Mouse (Mus musculus) kidney, adult 8-10 months (tissue): Measurements from ENCODE around the gene Klf1.
A peak's percentile ranks its signal among the peaks of the same experiment; 100 is the strongest.

ENCODE experiments used
- DNase-seq, 2 experiments: peaks; one replicate each; pipeline ENCODE4 v3.0.0; 2022

Klf1 gene

DNA sequence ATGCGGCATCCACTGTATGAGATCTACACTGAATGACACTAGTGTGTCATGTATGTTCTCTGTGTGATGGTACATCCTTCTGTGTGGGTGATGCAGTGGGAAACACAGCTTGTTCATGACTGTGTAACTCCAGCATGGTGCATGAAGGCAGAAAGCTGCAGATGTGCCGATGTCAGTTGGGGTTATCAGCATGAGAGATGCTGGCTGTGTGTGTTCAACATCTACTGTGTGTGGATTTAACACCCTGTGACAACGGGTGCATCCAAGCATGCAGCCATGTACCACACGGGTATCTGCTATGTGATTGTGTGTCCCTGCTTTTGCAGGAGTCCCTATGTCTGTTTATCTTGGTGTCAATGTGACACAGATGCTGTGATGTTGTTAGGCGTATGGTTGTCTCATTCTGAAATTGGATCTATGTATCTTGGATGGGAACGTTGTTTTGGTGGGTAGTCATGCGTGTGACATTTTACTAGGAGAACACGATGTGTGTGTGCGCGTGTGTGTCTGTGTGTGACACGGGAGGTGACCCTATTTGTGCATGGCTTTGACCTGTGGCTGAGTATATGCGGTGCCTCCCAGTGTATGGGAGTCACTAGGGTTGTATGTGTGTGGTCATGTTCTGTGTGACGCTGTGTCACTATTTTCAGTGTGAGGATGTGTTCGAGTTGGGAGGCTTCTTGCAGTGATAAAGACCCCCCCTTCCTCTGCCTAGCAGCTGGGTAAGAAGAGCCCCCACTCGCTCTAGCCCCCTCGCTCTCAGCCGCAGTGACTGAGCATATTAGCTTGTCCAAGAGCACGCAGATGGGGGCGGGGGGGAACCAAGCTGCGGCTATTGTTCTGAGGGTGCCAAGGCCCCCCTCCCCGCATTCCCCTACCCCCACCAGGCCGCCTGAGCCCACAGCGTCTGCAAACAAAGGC, 34.6 kb downstream of the Klf1 start:
- DNase-seq = no peak

DNA sequence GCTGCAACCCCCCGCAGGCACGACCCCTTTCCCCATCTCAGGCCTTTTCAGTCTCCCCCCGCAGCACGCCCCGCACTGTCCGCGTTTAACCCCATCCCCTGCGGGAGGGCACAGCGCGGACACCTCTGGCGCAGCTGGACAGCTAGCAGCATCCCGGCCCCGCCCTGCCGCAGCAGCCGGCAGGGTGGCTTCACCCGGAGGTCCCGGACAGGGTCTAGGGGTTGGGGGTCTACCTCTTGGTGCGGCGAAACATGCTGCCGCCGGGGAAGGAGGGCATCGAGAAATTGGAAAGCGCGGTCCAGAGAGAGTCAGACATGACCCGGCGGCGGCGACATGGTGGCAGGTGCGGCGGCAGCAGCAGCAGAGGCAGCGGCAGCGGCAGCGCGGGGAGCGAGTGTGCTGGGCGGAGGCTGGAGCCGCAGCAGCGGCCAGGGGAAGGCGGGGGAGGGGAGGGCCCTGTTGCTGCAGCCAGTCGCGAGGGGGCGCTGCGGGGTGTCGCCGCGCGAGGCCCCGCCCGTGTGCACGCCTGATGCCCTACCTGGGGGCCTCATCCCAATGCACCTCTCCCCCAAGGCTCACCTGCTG, 35.3 kb downstream of the Klf1 start, which contains the start of gene Mast1:
Gene Mast1, minus strand, starts transcription at position 398 of the 585 bp plus-strand sequence.
- peak in 1 of 2 experiments; percentile 35 for DNase-seq

DNA sequence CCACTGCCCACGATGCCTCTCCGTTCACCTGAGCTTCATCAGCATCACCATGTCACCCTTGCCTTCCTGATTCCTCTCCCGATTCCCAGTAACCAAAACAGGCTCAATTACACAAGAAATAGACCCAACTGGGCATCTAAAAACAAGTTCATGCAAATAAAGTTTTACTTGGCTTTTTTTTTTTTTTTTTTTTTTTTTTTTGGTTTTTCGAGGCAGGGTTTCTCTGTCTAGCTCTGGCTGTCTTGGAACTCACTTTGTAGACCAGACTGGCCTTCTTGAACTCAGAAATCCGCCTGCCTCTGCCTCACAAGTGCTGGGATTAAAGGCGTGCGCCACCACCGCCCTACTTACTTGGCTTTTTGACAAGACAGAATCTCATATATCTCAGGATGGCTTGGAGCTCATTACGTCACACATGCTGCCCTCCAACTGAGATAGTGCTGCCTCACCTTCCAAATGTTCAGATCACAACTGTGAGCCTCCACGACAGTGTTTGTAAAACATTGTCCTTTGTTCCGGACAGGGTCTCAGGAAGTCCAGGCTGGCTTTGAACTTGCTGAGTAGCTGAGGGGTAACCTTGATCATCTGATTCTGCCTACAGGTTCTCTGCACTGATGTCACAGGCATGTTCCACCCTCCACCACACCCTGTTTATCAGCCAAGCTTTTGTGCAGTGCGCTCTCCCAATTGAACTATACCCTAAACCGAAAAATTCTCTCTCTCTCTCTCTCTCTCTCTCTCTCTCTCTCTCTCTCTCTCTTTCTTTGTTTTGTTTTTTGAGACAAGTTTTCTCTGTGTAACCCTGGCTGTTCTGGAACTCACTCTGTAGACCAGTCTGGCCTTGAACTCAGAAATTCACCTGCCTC, 36.1 kb downstream of the Klf1 start:
- DNase-seq = no peak

DNA sequence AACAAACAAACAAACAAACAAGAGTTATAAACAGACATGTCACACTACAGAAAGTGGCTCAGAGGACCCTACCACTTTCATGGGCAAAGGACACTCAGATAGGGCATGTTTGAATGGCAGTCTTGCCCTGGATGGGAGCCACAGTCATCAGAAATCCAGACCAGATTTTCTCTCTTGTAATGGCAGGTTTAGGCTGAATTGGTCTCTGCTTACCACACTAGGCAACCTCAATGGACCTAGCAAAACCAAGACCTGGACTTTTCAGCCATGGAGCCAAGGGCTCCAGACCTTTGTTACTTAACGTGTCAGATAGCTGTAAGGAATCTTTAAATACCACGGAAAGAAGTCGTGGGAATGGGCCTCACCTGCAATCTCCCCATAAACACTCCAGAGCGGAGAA, 42.0 kb downstream of the Klf1 start:
- DNase-seq = no peak

DNA sequence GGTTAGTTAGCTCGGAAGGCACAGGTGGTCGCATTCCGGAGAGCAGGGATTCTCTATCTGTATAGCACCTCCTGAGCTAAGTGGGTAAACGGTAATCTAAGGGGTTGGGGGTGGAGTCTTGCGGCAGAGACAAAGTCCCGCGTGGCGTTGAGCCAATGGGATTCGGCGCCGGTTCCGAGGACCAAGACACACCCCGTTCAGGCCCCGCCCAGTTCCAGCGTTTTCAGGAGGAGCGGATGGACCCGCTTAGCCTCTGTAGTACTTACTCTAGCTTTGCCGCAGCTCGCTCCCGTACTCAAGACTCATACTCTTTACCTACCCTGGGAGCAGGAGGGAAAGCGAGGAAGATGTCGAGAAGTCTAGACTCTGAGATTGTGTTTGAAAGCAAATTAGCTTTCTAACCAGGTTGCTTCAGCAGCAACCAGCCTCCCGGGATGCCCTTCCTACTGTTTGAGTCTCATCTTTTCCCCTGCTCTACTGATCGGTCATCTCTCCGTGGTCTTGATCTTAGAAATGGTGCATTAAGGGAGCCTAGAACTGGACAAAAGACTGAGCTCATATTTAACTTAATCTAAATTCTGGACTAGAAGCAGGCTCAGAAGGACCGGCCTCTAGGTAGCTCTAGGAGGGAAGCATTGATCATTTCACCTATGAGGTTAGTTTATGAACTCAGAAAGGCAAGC, 42.9 kb downstream of the Klf1 start:
- peak in 1 of 2 experiments; percentile 28 for DNase-seq

DNA sequence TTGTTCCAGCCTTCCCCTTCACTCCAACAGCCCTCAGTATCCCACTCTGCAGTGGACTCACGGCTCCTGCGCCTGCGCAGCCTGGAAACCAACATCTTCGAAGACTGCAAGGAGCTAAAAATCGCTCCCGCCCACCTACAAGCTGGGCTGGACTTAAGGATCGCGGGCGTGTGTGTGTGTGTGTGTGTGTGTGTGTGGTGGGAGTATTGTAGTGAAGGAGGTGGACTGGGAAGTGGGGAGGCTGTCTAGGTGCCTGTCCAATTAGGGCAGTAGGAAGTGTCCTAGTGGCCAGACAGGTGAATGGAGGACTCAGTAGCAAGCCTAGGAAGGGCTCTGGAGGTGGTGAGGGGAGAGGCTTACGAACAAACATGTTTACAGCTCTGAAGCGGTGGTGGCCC, 43.5 kb downstream of the Klf1 start:
- DNase-seq = no peak

DNA sequence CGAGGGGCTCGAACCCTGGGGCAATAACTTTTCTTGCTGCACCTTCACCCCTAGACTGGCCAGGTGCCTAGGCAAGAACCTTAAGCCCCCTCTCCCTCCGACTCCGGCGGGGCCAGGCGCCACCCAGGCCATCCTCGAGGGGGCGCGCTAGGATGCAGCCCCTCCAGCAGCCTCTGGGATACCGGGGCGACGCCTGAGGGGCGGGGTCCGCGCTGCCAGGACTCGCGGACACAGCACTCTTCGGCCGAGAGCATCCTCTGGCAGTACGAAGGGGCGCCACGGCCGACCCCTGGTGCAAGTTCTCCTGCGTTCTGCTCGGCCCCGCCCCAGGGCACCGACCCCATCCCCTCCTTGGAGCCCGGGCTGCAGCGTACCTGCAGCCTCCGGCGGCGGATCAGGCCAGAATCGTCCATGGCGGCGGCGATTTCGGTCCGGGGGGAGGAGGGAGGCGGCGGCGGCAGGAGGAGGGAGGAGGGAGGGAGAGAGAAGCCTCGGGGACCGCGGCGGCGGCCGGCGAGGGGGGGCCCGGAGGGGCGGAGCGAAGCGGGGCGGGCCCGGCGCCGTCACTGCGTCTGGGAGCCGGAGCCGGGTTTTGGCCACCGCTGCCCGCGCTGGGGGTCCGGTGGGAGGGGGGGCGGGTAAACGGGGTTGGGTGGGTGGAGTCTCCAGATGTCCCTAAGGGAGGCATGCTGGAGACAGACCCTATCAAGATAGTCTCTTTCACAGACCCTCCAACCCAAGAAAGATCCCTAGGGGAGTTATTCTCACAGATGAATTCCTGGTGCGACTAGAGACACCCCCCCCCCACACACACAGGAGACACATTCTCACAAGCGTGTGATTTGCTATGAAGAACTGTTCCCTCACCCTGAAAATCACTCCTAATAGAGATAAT, 44.2 kb downstream of the Klf1 start:
- no peak for DNase-seq

DNA sequence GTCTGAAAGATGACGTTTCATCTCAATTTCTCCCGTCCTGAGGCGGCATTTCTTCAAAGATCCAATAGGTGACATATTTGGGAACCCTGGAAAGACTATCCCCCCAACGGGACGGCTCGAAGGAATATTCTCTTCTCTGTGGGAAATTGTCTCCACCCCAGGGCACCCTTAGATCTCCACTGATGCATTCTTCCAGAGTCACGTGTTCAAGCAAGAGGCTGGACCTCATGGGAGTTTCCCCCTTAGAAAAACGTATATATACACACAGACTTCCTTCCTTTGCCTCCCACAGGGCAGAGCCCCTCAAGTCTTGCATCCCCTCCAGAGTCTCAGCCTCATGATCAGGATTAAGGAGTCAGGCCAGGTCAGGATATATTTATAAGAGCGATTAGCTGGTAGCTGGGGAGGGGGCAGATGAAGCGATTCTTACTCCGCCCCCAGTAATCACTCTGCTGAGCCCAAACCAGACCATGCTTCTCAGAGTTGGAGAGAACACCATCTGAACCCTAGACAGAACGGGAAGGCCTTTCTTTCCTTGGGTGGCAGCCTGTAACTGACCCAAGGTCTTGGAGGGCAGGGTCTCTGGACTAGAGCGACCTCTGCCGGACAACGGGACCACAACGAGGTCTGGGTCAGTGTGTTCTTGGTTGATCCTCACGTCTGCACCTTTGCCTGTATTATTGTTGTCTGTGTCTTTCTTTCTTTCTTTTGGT, 45.0 kb downstream of the Klf1 start, which contains the start of gene Rtbdn:
Gene Rtbdn, plus strand, starts transcription at position 464 of the 713 bp plus-strand sequence.
- no peak for DNase-seq

DNA sequence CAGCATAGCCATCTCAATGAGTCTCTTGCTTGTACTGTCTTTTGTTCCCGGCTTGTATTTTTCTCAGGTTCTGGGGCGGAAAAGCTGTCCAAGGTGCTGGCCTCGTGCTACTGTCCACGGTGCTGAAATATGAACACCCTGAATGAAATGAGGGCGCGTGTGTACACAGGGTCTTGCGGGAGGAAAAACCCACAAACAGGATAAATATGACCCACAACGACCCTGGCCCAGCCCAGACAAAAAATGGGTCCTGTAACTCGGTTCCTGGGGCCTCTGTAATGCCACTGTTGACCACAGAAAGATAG, 45.5 kb downstream of the Klf1 start:
- peak in 1 of 2 experiments; percentile 54 for DNase-seq

DNA sequence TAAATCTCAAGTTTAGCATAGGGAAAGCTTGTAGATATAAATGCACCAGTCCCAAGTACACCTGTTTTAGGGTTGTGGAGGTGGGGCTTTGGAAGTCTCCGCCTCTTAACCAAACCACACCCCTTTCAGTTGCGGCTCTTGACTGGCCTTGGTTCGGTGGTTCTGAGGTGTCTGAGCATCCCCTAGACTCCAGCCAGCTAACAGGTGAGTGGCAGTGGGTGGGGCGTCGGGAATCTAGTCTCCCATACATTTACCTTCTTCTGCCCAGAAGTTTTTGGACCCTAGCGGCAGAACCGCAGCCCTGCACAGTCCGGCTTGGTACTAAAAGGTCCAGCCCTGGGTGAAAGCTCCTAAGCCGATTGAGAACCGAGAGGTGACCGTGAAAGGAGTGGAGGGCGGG, 48.0 kb downstream of the Klf1 start:
- no peak for DNase-seq

DNA sequence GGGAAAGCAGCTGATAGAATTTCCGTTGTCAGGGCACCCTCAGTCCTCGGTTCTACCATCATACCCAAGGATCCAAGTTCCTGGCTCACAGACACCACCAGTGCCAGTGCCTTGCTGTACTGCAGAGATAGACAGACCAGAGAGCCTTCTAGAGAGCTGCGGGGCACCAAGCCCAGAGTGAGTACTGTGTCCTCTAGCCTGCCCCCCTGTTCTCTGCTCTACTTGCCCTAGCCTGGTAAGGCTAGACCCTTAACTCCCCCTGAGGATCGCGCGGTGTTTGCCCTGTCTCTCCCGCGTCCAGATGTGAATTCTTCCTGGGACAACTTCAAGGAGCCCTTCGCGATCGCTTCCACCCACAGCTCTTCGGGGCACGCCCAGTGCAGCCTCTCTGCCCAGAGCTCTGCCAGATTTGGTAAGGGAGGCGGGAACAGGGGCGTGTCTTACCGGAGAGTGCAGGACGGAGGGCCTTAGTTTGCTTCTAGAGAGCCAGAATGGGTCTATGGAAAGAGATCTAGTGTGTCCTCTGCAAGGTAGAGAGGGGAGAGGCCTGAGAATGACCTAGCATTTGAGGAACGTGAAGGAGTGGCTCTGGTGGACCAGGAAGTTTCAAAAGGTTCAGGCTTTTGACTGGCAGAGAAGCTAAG, 51.0 kb downstream of the Klf1 start:
- DNase-seq = peak in 1 of 2 experiments; percentile 55
